Mouse (Mus musculus): Measurements from ENCODE around the gene Gm20521. TPM values are rescaled to one million over a fixed set of nuclear protein-coding genes. Genes with fewer than 3 reads are reported as not detected.

Gene Gm20521
- polyA plus RNA-seq, 1 experiment from 2014 or later, result 0.22 TPM

Other genes starting within 250 kb of the Gm20521 start
- gene Gm17606, start 242.5 kb upstream of the Gm20521 start, polyA plus RNA-seq (2016; fragmentation: Nextera tagmentation; extraction: Ambion mirVana), result not detected in 2 replicates
- gene Cdh24, start 242.1 kb upstream of the Gm20521 start, polyA plus RNA-seq (2016; fragmentation: Nextera tagmentation; extraction: Ambion mirVana), result 9.7 and 10.7 TPM in 2 replicates
- gene 1700123O20Rik, start 197.2 kb upstream of the Gm20521 start, polyA plus RNA-seq (2016; fragmentation: Nextera tagmentation; extraction: Ambion mirVana), result 84.9 and 89.0 TPM in 2 replicates
- 176 and 178 TPM in 2 replicates for gene Acin1, start 196.5 kb upstream of the Gm20521 start, polyA plus RNA-seq (2016; fragmentation: Nextera tagmentation; extraction: Ambion mirVana)
- gene Gm29776, start 184.6 kb upstream of the Gm20521 start, polyA plus RNA-seq (2016; fragmentation: Nextera tagmentation; extraction: Ambion mirVana), result 0.09 and 0.11 TPM in 2 replicates
- gene Cebpe, start 171.3 kb upstream of the Gm20521 start, polyA plus RNA-seq (2016; fragmentation: Nextera tagmentation; extraction: Ambion mirVana), result 0.38 TPM in 1 of 2 replicates, not detected in the other
- 2.9 and 3.3 TPM in 2 replicates for gene Slc7a8, start 101.5 kb upstream of the Gm20521 start, polyA plus RNA-seq (2016; fragmentation: Nextera tagmentation; extraction: Ambion mirVana)
- not detected in 2 replicates for gene Rnf212b, start 69.3 kb upstream of the Gm20521 start, polyA plus RNA-seq (2016; fragmentation: Nextera tagmentation; extraction: Ambion mirVana)
- gene Homez, start 12.5 kb upstream of the Gm20521 start, polyA plus RNA-seq (2016; fragmentation: Nextera tagmentation; extraction: Ambion mirVana), result 16.4 and 18.6 TPM in 2 replicates
- 0.80 and 1.6 TPM in 2 replicates for gene Ppp1r3e, start 5.9 kb upstream of the Gm20521 start, polyA plus RNA-seq (2016; fragmentation: Nextera tagmentation; extraction: Ambion mirVana)
- 2.7 and 3.7 TPM in 2 replicates for gene Bcl2l2, start 64 bp upstream of the Gm20521 start, polyA plus RNA-seq (2016; fragmentation: Nextera tagmentation; extraction: Ambion mirVana)
- 199 and 238 TPM in 2 replicates for gene Pabpn1, start 9.1 kb downstream of the Gm20521 start, polyA plus RNA-seq (2016; fragmentation: Nextera tagmentation; extraction: Ambion mirVana)
- 110 and 125 TPM in 2 replicates for gene Slc22a17, start 29.7 kb downstream of the Gm20521 start, polyA plus RNA-seq (2016; fragmentation: Nextera tagmentation; extraction: Ambion mirVana)
- gene Efs, start 42.7 kb downstream of the Gm20521 start, polyA plus RNA-seq (2016; fragmentation: Nextera tagmentation; extraction: Ambion mirVana), result 36.0 and 38.6 TPM in 2 replicates
- gene Il25, start 49.3 kb downstream of the Gm20521 start, polyA plus RNA-seq (2016; fragmentation: Nextera tagmentation; extraction: Ambion mirVana), result not detected in 2 replicates
- gene Cmtm5, start 52.8 kb downstream of the Gm20521 start, polyA plus RNA-seq (2016; fragmentation: Nextera tagmentation; extraction: Ambion mirVana), result 1.2 and 2.2 TPM in 2 replicates
- gene Myh6, start 83.5 kb downstream of the Gm20521 start, polyA plus RNA-seq (2016; fragmentation: Nextera tagmentation; extraction: Ambion mirVana), result 0.99 and 1.1 TPM in 2 replicates
- gene Gm17428, start 93.5 kb downstream of the Gm20521 start, polyA plus RNA-seq (2016; fragmentation: Nextera tagmentation; extraction: Ambion mirVana), result not detected in 2 replicates
- gene Myh7, start 111.2 kb downstream of the Gm20521 start, polyA plus RNA-seq (2016; fragmentation: Nextera tagmentation; extraction: Ambion mirVana), result 2.3 and 4.1 TPM in 2 replicates
- 65.7 and 69.6 TPM in 2 replicates for gene Ngdn, start 132.0 kb downstream of the Gm20521 start, polyA plus RNA-seq (2016; fragmentation: Nextera tagmentation; extraction: Ambion mirVana)
- 26.2 and 30.2 TPM in 2 replicates for gene Zfhx2, start 208.9 kb downstream of the Gm20521 start, polyA plus RNA-seq (2016; fragmentation: Nextera tagmentation; extraction: Ambion mirVana)
- 26.6 and 27.3 TPM in 2 replicates for gene Thtpa, start 211.3 kb downstream of the Gm20521 start, polyA plus RNA-seq (2016; fragmentation: Nextera tagmentation; extraction: Ambion mirVana)
- 8.2 and 10.9 TPM in 2 replicates for gene Ap1g2, start 223.2 kb downstream of the Gm20521 start, polyA plus RNA-seq (2016; fragmentation: Nextera tagmentation; extraction: Ambion mirVana)
- gene Jph4, start 233.5 kb downstream of the Gm20521 start, polyA plus RNA-seq (2016; fragmentation: Nextera tagmentation; extraction: Ambion mirVana), result 7.2 and 9.9 TPM in 2 replicates